Mouse (Mus musculus) cerebellum, adult 9-11 months (tissue): ENCODE results near the gene Kif27.

Experiments used
- DNase-seq: peaks from one replicate; pipeline ENCODE4 v3.0.0; 2022

The Kif27 gene

GRCm38 (mm10) chr13:58275599-58275998, 83.3 kb downstream of the Kif27 start, which contains the start of gene Gkap1:
Gene Gkap1 (minus strand): TSS chr13:58275699.
- peak; percentile 9 for DNase-seq

GRCm38 (mm10) chr13:58275076-58275475, 83.8 kb downstream of the Kif27 start:
- DNase-seq = peak; percentile 9

- peak; percentile 62 for DNase-seq
These were observed 84.5 kb downstream of the Kif27 start for GRCm38 (mm10) chr13:58274259-58274991.

GRCm38 (mm10) chr13:58273411-58274258, 85.3 kb downstream of the Kif27 start:
- peak; percentile 31 for DNase-seq

- DNase-seq = no peak
These were observed 92.1 kb downstream of the Kif27 start for GRCm38 (mm10) chr13:58266864-58267263.

- no peak for DNase-seq
These were observed 95.4 kb downstream of the Kif27 start for GRCm38 (mm10) chr13:58263546-58263945.

GRCm38 (mm10) chr13:58261674-58262073, 97.2 kb downstream of the Kif27 start:
- DNase-seq = no peak

GRCm38 (mm10) chr13:58253268-58253667, 105.7 kb downstream of the Kif27 start:
- no peak for DNase-seq

- DNase-seq = no peak
These were observed 110.0 kb downstream of the Kif27 start for GRCm38 (mm10) chr13:58248957-58249356.
